Mouse (Mus musculus) heart, postnatal 0 days (tissue): ENCODE results near the gene Lmod1. TPM values are rescaled to one million over a fixed set of nuclear protein-coding genes. Genes with fewer than 3 reads are reported as not detected.

Source experiments
- ATAC-seq: fragments of 200-750 bp; cut with Nextera tagmentation; 2 replicates; pipeline ENCODE4 v1.8.0; 2017; ENCODE audit warnings: low read depth, moderate number of reproducible peaks, moderate library complexity; ENCODE audit not compliant: insufficient read depth
- DNase-seq: peaks from one replicate; pipeline ENCODE4 v3.0.0-alpha.2; 2016; ENCODE audit warnings: low spot score
- H3K27ac ChIP-seq: fragments of 300-500 bp; sonication (generic); 2 replicates; pipeline ENCODE4 v1.5.1; 2014; ENCODE audit warnings: low read depth, mild to moderate bottlenecking
- H3K27me3 ChIP-seq: fragments of 300-500 bp; sonication (generic); 2 replicates; pipeline ENCODE4 v1.6.1; 2014; ENCODE audit warnings: low read length, mixed read lengths; ENCODE audit not compliant: control insufficient read depth, insufficient read depth
- H3K36me3 ChIP-seq: fragments of 300-500 bp; sonication (generic); replicated peaks from 2 replicates; pipeline ENCODE4 v1.6.1; 2014; ENCODE audit warnings: low read length, mixed read lengths; ENCODE audit not compliant: control insufficient read depth, insufficient read depth
- H3K4me1 ChIP-seq: fragments of 300-500 bp; sonication (generic); 2 replicates; pipeline ENCODE4 v1.6.1; 2014; ENCODE audit warnings: antibody characterized with exemption; ENCODE audit not compliant: control insufficient read depth, insufficient read depth
- H3K4me2 ChIP-seq: fragments of 300-500 bp; sonication (generic); 2 replicates; pipeline ENCODE4 v1.6.1; 2014; ENCODE audit warnings: low read depth, mild to moderate bottlenecking, low read length, moderate library complexity
- H3K4me3 ChIP-seq: fragments of 300-500 bp; sonication (generic); 2 replicates; pipeline ENCODE4 v1.5.1; 2014; ENCODE audit warnings: low read depth, low read length
- H3K9ac ChIP-seq: fragments of 300-500 bp; sonication (generic); replicated peaks from 2 replicates; pipeline ENCODE4 v1.6.1; 2014; ENCODE audit warnings: low read depth, low read length, mixed read lengths
- H3K9me3 ChIP-seq: fragments of 300-500 bp; sonication (generic); replicated peaks from 2 replicates; pipeline ENCODE4 v1.6.1; 2016; ENCODE audit warnings: low read length; ENCODE audit not compliant: control insufficient read depth
- CTCF ChIP-seq: IDR thresholded peaks from 2 replicates; pipeline ENCODE4 v1.5.1; 2016; ENCODE audit warnings: antibody characterized with exemption, control low read depth, low read depth
- EP300 ChIP-seq: IDR thresholded peaks from 2 replicates; pipeline ENCODE4 v1.6.1; 2016; ENCODE audit warnings: antibody characterized with exemption, low read depth
- WGBS: fragments of 180-500 bp; shearing (Covaris S2); extraction: QIAGEN DNeasy Blood & Tissue Kit; methylation state at CpG from one replicate; pipeline ENCODE4 v1.1.7; 2014; 5-methylcytosine and 5-hydroxymethylcytosine counted together
- polyA plus RNA-seq: library from polyadenylated mRNA; unstranded; fragments of >200 nt; fragmentation: Nextera tagmentation; extraction: Ambion mirVana; gene quantifications from 2 replicates; pipeline ENCODE4 v1.2.1, GENCODE M21; 2015
- total RNA-seq: library from RNA; depleted of rRNA; stranded (reverse); fragments of >200 nt; gene quantifications from 2 replicates; pipeline ENCODE4 v1.2.3, GENCODE M21; 2014; ENCODE audit warnings: low replicate concordance

Gene Lmod1
- total and polyA plus RNA-seq, 2 experiments from 2014 or later, result 1.3 to 7.5 TPM

- H3K36me3 ChIP-seq, result peaks cover 3% of the 10 kb centered on the region; the same call in 1 of the 2 replicates
- WGBS, result 0% methylated on average over 39 of the region's 39 CpGs
Measured at GRCm38 (mm10) chr1:135283826-135284291, 40.7 kb upstream of the Lmod1 start, which contains the start of gene Rnpep. TSS of gene Rnpep (minus strand) at chr1:135284084.

GRCm38 (mm10) chr1:135286311-135286710 lies 38.3 kb upstream of the Lmod1 start:
- TF ChIP-seq EP300 (no peak), CTCF (no peak)
- Histone ChIP-seq H3K36me3 (no peaks in the 10 kb centered on the region), H3K27ac (no peak overlapping the region), H3K27me3 (no peaks in the 10 kb centered on the region), H3K4me1 (peaks cover 7% of the 10 kb centered on the region; the same call in 1 of the 2 replicates), H3K9ac (no peak overlapping the region), H3K9me3 (no peaks in the 10 kb centered on the region), H3K4me3 (no peak overlapping the region), H3K4me2 (no peak overlapping the region)
- WGBS, result 36% methylated on average over 2 of the region's 2 CpGs
- DNase-seq (no peak), ATAC-seq (no peak)

More at GRCm38 (mm10) chr1:135283826-135284291, 40.7 kb upstream of the Lmod1 start, which contains the start of gene Rnpep:
- H3K4me2 ChIP-seq, result peak within 1 kb of the TSS; percentile 84
- H3K9me3 ChIP-seq, result no peaks in the 10 kb centered on the region
- peaks cover 12% of the 10 kb centered on the region; the same call in 1 of the 2 replicates for H3K4me1 ChIP-seq
- H3K9ac ChIP-seq, result peak within 1 kb of the TSS; percentile 87
- DNase-seq (peak; percentile 73), ATAC-seq (peak; percentile 83)
- TF ChIP-seq CTCF (no peak), EP300 (no peak)
- H3K27ac ChIP-seq, result peak within 1 kb of the TSS; percentile 88
- H3K27me3 ChIP-seq, result no peaks in the 10 kb centered on the region
- H3K4me3 ChIP-seq, result peak within 1 kb of the TSS; percentile 74

GRCm38 (mm10) chr1:135290908-135291307 lies 33.7 kb upstream of the Lmod1 start:
- H3K27ac ChIP-seq, result no peak overlapping the region
- H3K27me3 ChIP-seq, result no peaks in the 10 kb centered on the region
- H3K4me2 ChIP-seq, result no peak overlapping the region
- H3K4me3 ChIP-seq, result no peak overlapping the region
- H3K9ac ChIP-seq, result no peak overlapping the region
- no peaks in the 10 kb centered on the region for H3K9me3 ChIP-seq
- no peak for TF ChIP-seq EP300
- TF ChIP-seq CTCF, result no peak
- WGBS, result 80% methylated on average over 5 of the region's 5 CpGs
- DNase-seq, result no peak
- ATAC-seq, result no peak
- peaks cover 15% of the 10 kb centered on the region for H3K36me3 ChIP-seq
- H3K4me1 ChIP-seq, result no peaks in the 10 kb centered on the region

GRCm38 (mm10) chr1:135311356-135311755 lies 13.3 kb upstream of the Lmod1 start:
- Histone ChIP-seq H3K4me1 (peaks cover 10% of the 10 kb centered on the region), H3K27ac (no peak overlapping the region), H3K4me3 (no peak overlapping the region), H3K27me3 (no peaks in the 10 kb centered on the region), H3K9me3 (no peaks in the 10 kb centered on the region), H3K9ac (no peak overlapping the region), H3K4me2 (no peak overlapping the region), H3K36me3 (peaks cover 28% of the 10 kb centered on the region)
- DNase-seq, result no peak
- TF ChIP-seq EP300, result no peak
- 72% methylated on average over 6 of the region's 6 CpGs for WGBS
- ATAC-seq, result no peak

- H3K4me1 ChIP-seq, result peaks cover 10% of the 10 kb centered on the region
- H3K9ac ChIP-seq, result peak overlapping the region; percentile 97
- H3K27me3 ChIP-seq, result no peaks in the 10 kb centered on the region
- no peak for DNase-seq
- peaks cover 22% of the 10 kb centered on the region for H3K36me3 ChIP-seq
- TF ChIP-seq CTCF (no peak), EP300 (no peak)
- peak overlapping the region; percentile 26; the same call in 1 of the 2 replicates for H3K27ac ChIP-seq
- WGBS, result 44% methylated on average over 4 of the region's 4 CpGs
- H3K4me2 ChIP-seq, result peak overlapping the region; percentile 81
- H3K4me3 ChIP-seq, result peak overlapping the region; percentile 91
- no peak for ATAC-seq
- H3K9me3 ChIP-seq, result no peaks in the 10 kb centered on the region
Measured at GRCm38 (mm10) chr1:135312201-135312600, 12.4 kb upstream of the Lmod1 start.

GRCm38 (mm10) chr1:135313284-135314031 lies 11.1 kb upstream of the Lmod1 start, which contains the start of gene Timm17a:
TSS of gene Timm17a (minus strand) at chr1:135313778.
- ATAC-seq (peak; percentile 99), DNase-seq (peak; percentile 96)
- WGBS, result under 1% methylated on average over 51 of the region's 51 CpGs
- Histone ChIP-seq H3K36me3 (peaks cover 10% of the 10 kb centered on the region), H3K4me3 (peak within 1 kb of the TSS; percentile 91), H3K27ac (peak within 1 kb of the TSS; percentile 92), H3K4me1 (peaks cover 10% of the 10 kb centered on the region), H3K27me3 (no peaks in the 10 kb centered on the region), H3K4me2 (peak within 1 kb of the TSS; percentile 81), H3K9me3 (no peaks in the 10 kb centered on the region), H3K9ac (peak within 1 kb of the TSS; percentile 97)
- TF ChIP-seq EP300, result no peak
- TF ChIP-seq CTCF, result no peak
